Mouse (Mus musculus): ENCODE data around the gene Dnaic2. TPM values are rescaled to one million over a fixed set of nuclear protein-coding genes. Genes with fewer than 3 reads are reported as not detected.

Gene Dnaic2
- polyA plus RNA-seq, 1 experiment: 0.30 TPM

- Histone ChIP-seq H3K27me3 (ENCODE audit: control insufficient read depth, insufficient read depth, low read length) (no peaks in the 10 kb centered on the region), H3K36me3 (ENCODE audit: control insufficient read depth, insufficient read depth, low read length) (peaks cover 10% of the 10 kb centered on the region; the same call in 1 of the 2 replicates), H3K27ac (ENCODE audit: insufficient read depth, low read depth, low read length) (no peak overlapping the region), H3K4me3 (ENCODE audit: low read depth, low read length) (no peak overlapping the region), H3K4me1 (ENCODE audit: control insufficient read depth, insufficient read depth, insufficient read length, low read length) (peaks cover 39% of the 10 kb centered on the region)
- TF ChIP-seq POLR2A (IDR thresholded peaks at IDR 0.05; ENCODE audit: low read depth, low read length) (no peak), CTCF (IDR thresholded peaks at IDR 0.05; ENCODE audit: extremely low read depth, insufficient read length, insufficient replicate concordance, low read depth, low read length) (no peak)
- 76% methylated on average over 20 of the region's 20 CpGs for WGBS
These were observed 43.2 kb upstream of the Dnaic2 start for GRCm38 (mm10) chr11:114683722-114684621.

DNA sequence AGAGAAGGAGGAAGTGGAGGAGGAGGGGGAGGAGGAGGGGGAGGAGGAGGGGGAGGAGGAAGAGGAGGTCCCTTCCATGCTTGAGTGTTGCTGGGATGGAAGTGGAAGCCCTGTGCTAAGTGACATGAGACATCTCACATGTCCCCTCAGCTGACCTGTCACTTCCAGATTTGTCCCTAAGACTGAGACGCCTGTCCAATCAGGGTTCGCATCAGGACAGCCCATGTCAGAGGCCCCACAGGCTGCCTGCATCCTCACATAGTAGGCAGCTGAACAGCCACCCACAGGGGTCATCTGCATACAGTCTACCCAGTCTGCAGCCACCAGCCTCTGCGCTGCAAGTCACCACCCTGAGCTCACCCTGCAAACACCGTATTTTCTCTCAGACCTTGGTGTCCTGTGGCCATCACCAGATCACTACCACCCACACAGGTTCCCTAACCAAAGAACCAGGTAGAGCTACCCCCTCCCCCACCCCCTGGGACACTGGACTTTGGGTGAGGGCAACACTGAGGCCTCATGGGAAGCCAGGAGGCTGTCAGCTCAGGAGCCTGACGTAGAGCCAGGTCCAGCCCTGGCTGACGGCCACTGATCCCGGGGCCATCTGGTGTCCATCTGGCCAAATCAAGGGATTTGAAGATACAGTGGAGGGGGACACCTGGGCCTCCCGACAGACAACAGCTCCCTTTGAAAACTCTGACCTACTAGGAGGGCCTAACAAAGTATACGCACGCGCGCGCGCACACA, 42.4 kb upstream of the Dnaic2 start:
- H3K4me1 ChIP-seq (ENCODE audit: control insufficient read depth, insufficient read depth, insufficient read length, low read length): peaks cover 31% of the 10 kb centered on the region
- H3K4me3 ChIP-seq (ENCODE audit: low read depth, low read length): no peak overlapping the region
- TF ChIP-seq CTCF (IDR thresholded peaks at IDR 0.05; ENCODE audit: extremely low read depth, insufficient read length, insufficient replicate concordance, low read depth, low read length) (no peak), POLR2A (IDR thresholded peaks at IDR 0.05; ENCODE audit: low read depth, low read length) (no peak)
- no peak overlapping the region for H3K27ac ChIP-seq (ENCODE audit: insufficient read depth, low read depth, low read length)
- H3K27me3 ChIP-seq (ENCODE audit: control insufficient read depth, insufficient read depth, low read length): no peaks in the 10 kb centered on the region
- peaks cover 14% of the 10 kb centered on the region for H3K36me3 ChIP-seq (ENCODE audit: control insufficient read depth, insufficient read depth, low read length)
- 74% methylated on average over 14 of the region's 14 CpGs for WGBS

DNA sequence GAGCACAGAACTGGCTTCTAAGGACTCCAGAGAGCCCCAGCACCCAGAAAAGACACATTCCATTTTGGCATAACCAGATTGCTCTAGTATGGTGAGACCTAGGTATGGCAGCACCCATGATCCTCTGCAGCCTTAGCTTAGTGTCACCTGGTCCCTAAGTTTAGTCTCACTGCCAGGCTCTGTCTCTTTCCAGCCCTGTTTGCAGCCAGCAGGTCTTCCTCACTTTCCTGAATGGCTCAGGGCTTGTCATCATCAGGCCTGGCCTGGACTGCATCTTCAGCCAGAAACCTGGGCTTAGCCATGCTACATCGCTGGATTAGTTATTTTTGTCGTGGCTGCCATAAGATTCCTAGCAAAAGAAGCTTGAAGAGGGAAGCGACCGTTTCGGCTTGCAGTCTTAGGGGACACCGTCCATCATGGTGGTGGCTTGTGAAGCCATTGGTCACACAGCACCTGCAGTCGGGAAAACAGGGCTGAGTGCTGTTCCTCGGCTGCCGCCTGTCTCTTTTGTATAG, 41.6 kb upstream of the Dnaic2 start:
- TF ChIP-seq CTCF (IDR thresholded peaks at IDR 0.05; ENCODE audit: extremely low read depth, insufficient read length, insufficient replicate concordance, low read depth, low read length): no peak
- no peak overlapping the region for H3K4me3 ChIP-seq (ENCODE audit: low read depth, low read length)
- H3K4me1 ChIP-seq (ENCODE audit: control insufficient read depth, insufficient read depth, insufficient read length, low read length): peaks cover 25% of the 10 kb centered on the region
- 90% methylated on average over 9 of the region's 9 CpGs for WGBS
- no peak overlapping the region for H3K27ac ChIP-seq (ENCODE audit: insufficient read depth, low read depth, low read length)
- no peaks in the 10 kb centered on the region for H3K27me3 ChIP-seq (ENCODE audit: control insufficient read depth, insufficient read depth, low read length)
- H3K36me3 ChIP-seq (ENCODE audit: control insufficient read depth, insufficient read depth, low read length): peaks cover 22% of the 10 kb centered on the region

DNA sequence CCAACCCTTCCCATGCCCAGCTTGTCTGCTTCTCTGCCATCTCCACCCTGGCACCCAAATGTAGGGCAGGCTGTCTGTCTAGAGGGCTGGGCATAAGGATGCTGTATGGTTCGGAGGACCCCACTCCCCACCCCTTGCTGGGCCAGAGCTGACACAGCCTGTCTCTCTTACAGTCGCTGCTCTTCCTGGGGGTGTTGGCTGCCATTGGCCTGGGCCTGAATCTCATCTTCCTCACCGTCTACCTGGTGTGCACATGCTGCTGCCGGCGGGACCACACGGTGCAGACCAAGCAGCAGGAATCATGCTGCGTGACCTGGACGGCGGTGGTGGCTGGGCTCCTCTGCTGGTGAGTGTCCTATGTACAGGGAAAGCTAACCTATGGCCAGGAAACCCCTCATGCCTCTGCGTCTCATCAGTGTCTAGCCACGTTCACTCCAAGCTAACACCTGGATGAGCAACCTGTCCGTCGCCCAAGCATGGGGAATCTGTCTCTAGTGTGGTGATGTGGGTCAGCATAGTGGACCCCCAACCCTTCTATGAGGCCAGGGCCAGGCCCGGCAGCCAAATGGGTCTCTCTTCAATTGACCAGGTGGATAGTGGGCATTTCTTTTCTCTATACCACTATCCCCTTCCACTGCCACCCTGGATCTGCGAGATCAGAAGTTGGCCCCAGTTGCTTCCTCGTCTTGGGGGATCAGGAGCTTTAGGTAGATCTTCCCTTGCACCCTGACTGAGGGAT, 40.8 kb upstream of the Dnaic2 start:
- peaks cover 26% of the 10 kb centered on the region for H3K36me3 ChIP-seq (ENCODE audit: control insufficient read depth, insufficient read depth, low read length)
- peaks cover 20% of the 10 kb centered on the region for H3K4me1 ChIP-seq (ENCODE audit: control insufficient read depth, insufficient read depth, insufficient read length, low read length)
- TF ChIP-seq CTCF (IDR thresholded peaks at IDR 0.05; ENCODE audit: extremely low read depth, insufficient read length, insufficient replicate concordance, low read depth, low read length): no peak
- no peak for TF ChIP-seq POLR2A (IDR thresholded peaks at IDR 0.05; ENCODE audit: low read depth, low read length)
- H3K27me3 ChIP-seq (ENCODE audit: control insufficient read depth, insufficient read depth, low read length): no peaks in the 10 kb centered on the region
- WGBS: 90% methylated on average over 16 of the region's 16 CpGs
- no peak overlapping the region for H3K27ac ChIP-seq (ENCODE audit: insufficient read depth, low read depth, low read length)
- H3K4me3 ChIP-seq (ENCODE audit: low read depth, low read length): no peak overlapping the region

DNA sequence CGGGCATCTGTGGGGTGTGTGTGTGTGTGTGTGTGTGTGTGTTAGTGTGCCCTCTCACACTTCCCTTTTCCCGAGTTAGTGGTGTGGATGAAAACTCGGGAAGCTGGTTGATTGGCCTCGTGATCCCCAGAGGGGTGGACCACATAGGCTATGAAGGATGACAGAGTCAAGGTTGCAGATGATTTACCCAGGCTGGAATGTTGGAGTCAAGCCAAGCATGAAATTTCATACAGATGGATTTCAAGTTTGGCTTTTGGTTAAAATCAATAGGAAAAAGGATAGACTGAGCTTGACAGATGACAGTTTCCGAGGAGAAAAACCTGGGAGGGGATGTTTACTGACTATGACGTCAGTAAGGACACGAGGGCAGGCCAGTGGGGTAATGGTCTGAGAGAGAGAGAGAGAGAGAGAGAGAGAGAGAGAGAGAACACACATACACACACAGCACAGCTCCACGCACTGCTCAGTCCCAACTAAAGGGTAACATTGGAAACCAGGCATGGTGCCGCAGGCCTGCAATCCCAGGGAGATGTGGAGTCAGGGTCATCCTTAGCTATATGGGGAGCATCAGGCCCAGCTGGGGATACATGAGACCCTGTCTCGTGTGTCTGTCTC, 39.5 kb upstream of the Dnaic2 start:
- H3K27me3 ChIP-seq (ENCODE audit: control insufficient read depth, insufficient read depth, low read length): no peaks in the 10 kb centered on the region
- no peak overlapping the region for H3K4me3 ChIP-seq (ENCODE audit: low read depth, low read length)
- no peak for TF ChIP-seq POLR2A (IDR thresholded peaks at IDR 0.05; ENCODE audit: low read depth, low read length)
- no peak for TF ChIP-seq CTCF (IDR thresholded peaks at IDR 0.05; ENCODE audit: extremely low read depth, insufficient read length, insufficient replicate concordance, low read depth, low read length)
- H3K36me3 ChIP-seq (ENCODE audit: control insufficient read depth, insufficient read depth, low read length): peaks cover 34% of the 10 kb centered on the region
- 61% methylated on average over 10 of the region's 10 CpGs for WGBS
- H3K27ac ChIP-seq (ENCODE audit: insufficient read depth, low read depth, low read length): no peak overlapping the region
- peaks cover 14% of the 10 kb centered on the region for H3K4me1 ChIP-seq (ENCODE audit: control insufficient read depth, insufficient read depth, insufficient read length, low read length)

- Histone ChIP-seq H3K4me3 (ENCODE audit: low read depth, low read length) (no peak overlapping the region), H3K36me3 (ENCODE audit: control insufficient read depth, insufficient read depth, low read length) (peaks cover 37% of the 10 kb centered on the region), H3K27me3 (ENCODE audit: control insufficient read depth, insufficient read depth, low read length) (no peaks in the 10 kb centered on the region), H3K4me1 (ENCODE audit: control insufficient read depth, insufficient read depth, insufficient read length, low read length) (peaks cover 8% of the 10 kb centered on the region), H3K27ac (ENCODE audit: insufficient read depth, low read depth, low read length) (no peak overlapping the region)
- 82% methylated on average over 3 of the region's 3 CpGs for WGBS
- TF ChIP-seq CTCF (IDR thresholded peaks at IDR 0.05; ENCODE audit: extremely low read depth, insufficient read length, insufficient replicate concordance, low read depth, low read length) (no peak), POLR2A (IDR thresholded peaks at IDR 0.05; ENCODE audit: low read depth, low read length) (no peak)
These were observed 38.5 kb upstream of the Dnaic2 start for GRCm38 (mm10) chr11:114688729-114689128.

Measured in small intestine, adult 2 months (tissue).